ENCODE assay signal across 9 mouse cellular contexts in the genomic region with DNA sequence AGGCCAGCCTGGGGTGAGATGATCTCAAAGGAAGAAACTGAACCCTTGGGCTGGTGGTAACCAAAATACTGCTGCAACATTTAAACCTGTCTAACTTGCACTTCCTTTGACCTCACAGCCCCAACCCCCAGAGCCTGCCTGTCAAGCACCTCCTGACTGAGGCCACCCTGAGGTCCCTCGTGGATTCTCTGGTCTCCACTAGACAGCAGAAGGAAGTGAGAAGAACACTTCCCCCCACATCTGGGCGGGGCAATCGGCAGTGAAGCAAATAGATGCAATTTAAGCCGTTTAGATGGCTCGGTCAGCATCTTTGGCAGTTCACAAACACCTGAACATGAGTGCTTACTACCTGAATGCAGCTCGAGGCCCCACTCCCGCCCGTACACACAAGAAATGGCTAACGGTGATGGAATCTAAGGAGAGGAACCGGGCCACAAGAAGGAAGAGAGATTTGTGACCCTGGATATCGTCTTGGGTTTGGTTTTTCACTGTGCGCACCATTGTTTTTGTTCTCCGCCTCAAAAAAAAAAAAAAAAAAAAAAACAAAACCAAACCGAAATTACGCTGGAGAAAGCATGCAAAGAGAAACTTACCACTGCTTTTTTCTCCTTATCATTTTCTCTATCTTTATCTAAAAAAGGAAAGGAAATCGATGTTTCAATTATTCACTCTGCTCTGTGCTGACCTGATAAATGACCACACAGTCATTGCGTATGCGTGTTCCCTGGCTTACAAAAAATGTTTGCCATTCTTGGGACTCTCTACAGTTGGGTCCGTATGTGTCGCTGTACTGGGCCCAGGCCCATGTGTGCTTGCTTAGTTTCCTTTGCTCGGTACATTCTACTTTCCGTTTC. TPM values are rescaled to one million over a fixed set of nuclear protein-coding genes. Genes with fewer than 3 reads are reported as not detected.
A peak's percentile ranks its signal among the peaks of the same experiment; 100 is the strongest.
DNase-seq lines count a peak whose midpoint lies in the region; ATAC-seq and TF ChIP-seq lines count a peak whose summit lies in the region.
"Had no signal": no experiment of that assay in that cellular context is flagged by ENCODE, and none has a peak within 500 bp of the region (broad histone marks: within the 10 kb centered on the region; RNA-seq: fewer than 3 reads in every experiment).

No protein-coding gene starts in this region.

- no peak for TF ChIP-seq CTCF in ES-Bruce4 (IDR thresholded peaks at IDR 0.05; ENCODE audit: low read depth, low read length)
- no peak for TF ChIP-seq CTCF in cortical plate, adult 2 months (IDR thresholded peaks at IDR 0.05; ENCODE audit: extremely low read depth, insufficient read depth, low read length)

- H3K27me3 ChIP-seq in ES-Bruce4 (ENCODE audit: control insufficient read depth, insufficient read depth, low read length, poor library complexity, severe bottlenecking) = no peaks in the 10 kb centered on the region
- no peaks in the 10 kb centered on the region for H3K27me3 ChIP-seq in limb, embryonic 10.5 days (ENCODE audit: low read depth, poor library complexity, severe bottlenecking)
- no peaks in the 10 kb centered on the region for H3K27me3 ChIP-seq in midbrain, embryonic 10.5 days (ENCODE audit: low read depth, poor library complexity, severe bottlenecking)
- no peaks in the 10 kb centered on the region for H3K27me3 ChIP-seq in stomach, embryonic 16.5 days (ENCODE audit: control insufficient read depth, insufficient read depth, low read length)

- no peak for ATAC-seq in stomach, embryonic 16.5 days (ENCODE audit: insufficient read depth, low FRiP score)

- H3K9me3 ChIP-seq in ES-Bruce4 (replicated peaks; ENCODE audit: control insufficient read depth, insufficient read depth, low read length, poor library complexity, severe bottlenecking) = no peaks in the 10 kb centered on the region
- no peaks in the 10 kb centered on the region for H3K9me3 ChIP-seq in limb, embryonic 10.5 days (replicated peaks)
- H3K9me3 ChIP-seq in midbrain, embryonic 10.5 days (replicated peaks) = no peaks in the 10 kb centered on the region
- H3K9me3 ChIP-seq in stomach, embryonic 16.5 days (replicated peaks; ENCODE audit: control insufficient read depth, low read length) = no peaks in the 10 kb centered on the region

- H3K4me1 ChIP-seq in ES-Bruce4 (ENCODE audit: control insufficient read depth, insufficient read depth, low read length) = no peaks in the 10 kb centered on the region
- H3K4me1 ChIP-seq in cortical plate, adult 2 months (ENCODE audit: control insufficient read depth, insufficient read depth, low read length) = no peaks in the 10 kb centered on the region; the same call in 1 of the 2 replicates
- peaks cover 24% of the 10 kb centered on the region for H3K4me1 ChIP-seq in limb, embryonic 10.5 days
- H3K4me1 ChIP-seq in midbrain, embryonic 10.5 days = peaks cover 33% of the 10 kb centered on the region
- H3K4me1 ChIP-seq in stomach, embryonic 16.5 days (ENCODE audit: control insufficient read depth, insufficient read depth, low read length) = peaks cover 21% of the 10 kb centered on the region

- no peaks in the 10 kb centered on the region; the same call in 1 of the 2 replicates for H3K36me3 ChIP-seq in ES-Bruce4 (ENCODE audit: control insufficient read depth, insufficient read depth, low read length, poor library complexity, severe bottlenecking)
- peaks cover 19% of the 10 kb centered on the region for H3K36me3 ChIP-seq in limb, embryonic 10.5 days
- H3K36me3 ChIP-seq in midbrain, embryonic 10.5 days = peaks cover 14% of the 10 kb centered on the region
- peaks cover 3% of the 10 kb centered on the region; the same call in 1 of the 2 replicates for H3K36me3 ChIP-seq in stomach, embryonic 16.5 days (ENCODE audit: control insufficient read depth, insufficient read depth, low read length)

- no peak for TF ChIP-seq POLR2A in ES-Bruce4 (IDR thresholded peaks at IDR 0.05; ENCODE audit: insufficient read depth, low read length)
- no peak for TF ChIP-seq POLR2A in cortical plate, adult 2 months (IDR thresholded peaks at IDR 0.05; ENCODE audit: extremely low read depth, insufficient read depth, low read length)

- intact Hi-C loops in heart, postnatal 14 days (cut with DNase I) = no loop called here

- peak; percentile 21 to 27 for DNase-seq in heart, postnatal 14 days
- no peak for DNase-seq in limb, embryonic 10.5 days (ENCODE audit: low spot score)
- no peak for DNase-seq in midbrain, embryonic 10.5 days (ENCODE audit: low spot score)
- DNase-seq in embryo, embryonic 10 days (ENCODE audit: low spot score) = no peak
- no peak for DNase-seq in gastrocnemius, postnatal 25 days

- H3K4me3 ChIP-seq in ES-Bruce4 (ENCODE audit: low read depth, low read length) = peak overlapping the region; percentile 81
- peak overlapping the region; percentile 69 for H3K4me3 ChIP-seq in cortical plate, adult 2 months (ENCODE audit: insufficient read depth, low read length)
- peak overlapping the region; percentile 69 for H3K4me3 ChIP-seq in limb, embryonic 10.5 days
- H3K4me3 ChIP-seq in midbrain, embryonic 10.5 days = peak overlapping the region; percentile 95
- peak overlapping the region; percentile 66 for H3K4me3 ChIP-seq in stomach, embryonic 16.5 days (replicated peaks; ENCODE audit: low read length)

- peak overlapping the region; percentile 84 for H3K9ac ChIP-seq in ES-Bruce4 (ENCODE audit: low read depth, poor library complexity, severe bottlenecking)
- peak overlapping the region; percentile 75 for H3K9ac ChIP-seq in stomach, embryonic 16.5 days (ENCODE audit: low read length)

- WGBS in limb, embryonic 10.5 days = 72% methylated on average over 22 of the region's 22 CpGs
- 75% methylated on average over 22 of the region's 22 CpGs for WGBS in midbrain, embryonic 10.5 days
- WGBS in stomach, embryonic 16.5 days = 56% methylated on average over 22 of the region's 22 CpGs

- peak overlapping the region; percentile 81 for H3K4me2 ChIP-seq in stomach, embryonic 16.5 days (ENCODE audit: low read depth, low read length)

- no peak for TF ChIP-seq EP300 in ES-Bruce4 (IDR thresholded peaks at IDR 0.05; ENCODE audit: insufficient read depth, low read depth, low read length)

- H3K27ac ChIP-seq in ES-Bruce4 (ENCODE audit: insufficient read depth, low read length) = no peak overlapping the region
- no peak overlapping the region for H3K27ac ChIP-seq in cortical plate, adult 2 months (ENCODE audit: insufficient read depth, low read length)
- peak overlapping the region; percentile 78; the same call in 1 of the 2 replicates for H3K27ac ChIP-seq in limb, embryonic 10.5 days
- no peak overlapping the region for H3K27ac ChIP-seq in midbrain, embryonic 10.5 days (replicated peaks)
- H3K27ac ChIP-seq in stomach, embryonic 16.5 days (ENCODE audit: low read length) = peak overlapping the region; percentile 47; the same call in 1 of the 2 replicates

RNA-seq across cellular contexts. Expression of gene Tk2, which starts 1.1 kb away (rescaled TPM):
- 17.2 and 18.0 TPM in 2 replicates for polyA plus RNA-seq in ES-Bruce4 (2011; ENCODE audit: insufficient read depth, insufficient read length, low read depth, missing spikeins)
- 46.7 and 48.6 TPM in 2 replicates for polyA plus RNA-seq in cortical plate, adult 2 months (2012; rRNA removed)
- 1 to 10 TPM; 6.3 to 7.8 TPM for total RNA-seq in heart, postnatal 14 days (2021)
- 20.5 and 22.0 TPM in 2 replicates for polyA plus RNA-seq in limb, embryonic 10.5 days (2016; fragmentation: Nextera tagmentation; extraction: Ambion mirVana)
- polyA plus RNA-seq in midbrain, embryonic 10.5 days (2016; fragmentation: Nextera tagmentation; extraction: Ambion mirVana) = 29.3 and 30.3 TPM in 2 replicates
- 15.1 and 16.5 TPM in 2 replicates for polyA plus RNA-seq in stomach, embryonic 16.5 days (2015; fragmentation: Nextera tagmentation; extraction: Ambion mirVana)
- total RNA-seq in gastrocnemius, postnatal 25 days (2021) = 1 to 10 TPM; 2.7 to 3.8 TPM

RNA-seq across cellular contexts. Expression of gene Cklf, which starts 3.4 kb away (rescaled TPM):
- polyA plus RNA-seq in ES-Bruce4 (2011; ENCODE audit: insufficient read depth, insufficient read length, low read depth, missing spikeins) = 20.4 and 21.0 TPM in 2 replicates
- 11.4 and 12.4 TPM in 2 replicates for polyA plus RNA-seq in cortical plate, adult 2 months (2012; rRNA removed)
- total RNA-seq in heart, postnatal 14 days (2021) = 1 to 10 TPM; 5.4 to 7.5 TPM
- polyA plus RNA-seq in limb, embryonic 10.5 days (2016; fragmentation: Nextera tagmentation; extraction: Ambion mirVana) = 38.3 and 43.5 TPM in 2 replicates
- polyA plus RNA-seq in midbrain, embryonic 10.5 days (2016; fragmentation: Nextera tagmentation; extraction: Ambion mirVana) = 44.1 and 45.6 TPM in 2 replicates
- 34.4 and 38.7 TPM in 2 replicates for polyA plus RNA-seq in stomach, embryonic 16.5 days (2015; fragmentation: Nextera tagmentation; extraction: Ambion mirVana)
- 1 to 10 TPM; 1.7 to 2.9 TPM for total RNA-seq in gastrocnemius, postnatal 25 days (2021)

RNA-seq across cellular contexts. Expression of gene Cmtm2a, which starts 45.7 kb away (rescaled TPM):
- polyA plus RNA-seq in ES-Bruce4 (2011; ENCODE audit: insufficient read depth, insufficient read length, low read depth, missing spikeins) = not detected in 2 replicates
- polyA plus RNA-seq in cortical plate, adult 2 months (2012; rRNA removed) = not detected in 2 replicates
- total RNA-seq in heart, postnatal 14 days (2021) = not detected
- polyA plus RNA-seq in limb, embryonic 10.5 days (2016; fragmentation: Nextera tagmentation; extraction: Ambion mirVana) = not detected in 2 replicates
- polyA plus RNA-seq in midbrain, embryonic 10.5 days (2016; fragmentation: Nextera tagmentation; extraction: Ambion mirVana) = not detected in 2 replicates
- polyA plus RNA-seq in stomach, embryonic 16.5 days (2015; fragmentation: Nextera tagmentation; extraction: Ambion mirVana) = not detected in 2 replicates
- not detected for total RNA-seq in gastrocnemius, postnatal 25 days (2021)
- total RNA-seq: left cerebral cortex, postnatal 10 days had no signal

Comparison
In these comparisons a context has a peak if more than half of its experiments do, and no peak if none do; other contexts are left out.
1. H3K27ac ChIP-seq: peak in limb, embryonic 10.5 days (single experiment) and stomach, embryonic 16.5 days (single experiment); none in ES-Bruce4 (single experiment), cortical plate, adult 2 months (single experiment) and midbrain, embryonic 10.5 days (single experiment).
2. DNase-seq: peak in heart, postnatal 14 days (2 of 2); none in limb, embryonic 10.5 days (single experiment), midbrain, embryonic 10.5 days (single experiment), embryo, embryonic 10 days (single experiment) and gastrocnemius, postnatal 25 days (single experiment).
3. Peak in every context shown above with its lines, with median percentiles within 50 percentile points of each other: H3K4me3 ChIP-seq.